Mouse (Mus musculus) left cerebral cortex, postnatal 36 days (tissue): ENCODE data around the gene Muc2. TPM values are rescaled to one million over a fixed set of nuclear protein-coding genes. Genes with fewer than 3 reads are reported as not detected.
A peak's percentile ranks its signal among the peaks of the same experiment; 100 is the strongest.

Experiments used
- DNase-seq, 2 experiments: peaks; one replicate each; pipeline ENCODE4 v3.0.0; 2021 to 2022; ENCODE audit warnings: low spot score in 2 of 2, mixed read lengths in 1 of 2
- intact Hi-C: fragments of 180-260 bp; cut with DNase I; formaldehyde crosslinking; loops from one replicate; pipeline ENCODE4 v1.15.1; 2025
- total RNA-seq, 2 experiments: library from RNA; stranded (reverse); gene quantifications; 2 replicates each; pipeline ENCODE4 v1.2.3; 2021

Gene Muc2
- total RNA-seq, 2 experiments from 2014 or later: 0.15 to 2.0 TPM

- intact Hi-C loops: no loop called here
- no peak for DNase-seq
These were observed 62.4 kb downstream of the Muc2 start for GRCm38 (mm10) chr7:141752513-141752912.

- intact Hi-C loops: no loop called here
- peak; percentile 54 to 79 for DNase-seq
These were observed 65.7 kb downstream of the Muc2 start for GRCm38 (mm10) chr7:141755831-141756230.

GRCm38 (mm10) chr7:141758291-141758690 is 68.2 kb downstream of the Muc2 start:
- intact Hi-C loops: no loop called here
- DNase-seq: no peak

- DNase-seq: no peak
- intact Hi-C loops: loop anchor here (5.0 kb wide), 1 partner anchor 142 kb away; no protein-coding TSS in a partner anchor
These were observed 80.4 kb downstream of the Muc2 start for GRCm38 (mm10) chr7:141770521-141770920.

GRCm38 (mm10) chr7:141770988-141771387 is 80.8 kb downstream of the Muc2 start:
- DNase-seq: no peak
- intact Hi-C loops: loop anchor here (5.0 kb wide), 1 partner anchor 141 kb away; no protein-coding TSS in a partner anchor

- DNase-seq: no peak
- intact Hi-C loops: loop anchor here (5.0 kb wide), 1 partner anchor 140 kb away; no protein-coding TSS in a partner anchor
These were observed 82.0 kb downstream of the Muc2 start for GRCm38 (mm10) chr7:141772058-141772557.

GRCm38 (mm10) chr7:141774855-141775254 is 84.7 kb downstream of the Muc2 start:
- intact Hi-C loops: loop anchor here (5.0 kb wide), 1 partner anchor 137 kb away; no protein-coding TSS in a partner anchor

GRCm38 (mm10) chr7:141776199-141776598 is 86.1 kb downstream of the Muc2 start:
- intact Hi-C loops: no loop called here
- no peak for DNase-seq

More at GRCm38 (mm10) chr7:141774855-141775254, 84.7 kb downstream of the Muc2 start:
- DNase-seq: no peak

GRCm38 (mm10) chr7:141788677-141789452 is 98.7 kb downstream of the Muc2 start, which contains the start of gene Muc5ac:
Gene Muc5ac, plus strand, starts transcription at chr7:141788972.
- intact Hi-C loops: no loop called here
- DNase-seq: no peak

- intact Hi-C loops: no loop called here
- DNase-seq: no peak
These were observed 104.1 kb downstream of the Muc2 start for GRCm38 (mm10) chr7:141794251-141794650.

GRCm38 (mm10) chr7:141803206-141803605 is 113.1 kb downstream of the Muc2 start:
- intact Hi-C loops: no loop called here
- DNase-seq: no peak

Other genes starting within 250 kb of the Muc2 start
- gene Pidd1, start 246.3 kb upstream of the Muc2 start, total RNA-seq: 1 to 10 TPM in 1 of 2 experiments, under 1 TPM in 1; 0.76 to 1.9 TPM
- 100 to 1,000 TPM; 493 to 570 TPM for gene Rplp2, start 243.0 kb upstream of the Muc2 start, total RNA-seq
- 10 to 100 TPM; 28.0 to 31.7 TPM for gene Pnpla2, start 235.1 kb upstream of the Muc2 start, total RNA-seq
- 1 to 10 TPM; 3.0 to 3.5 TPM for gene Cracr2b, start 229.2 kb upstream of the Muc2 start, total RNA-seq
- 10 to 100 TPM; 30.9 to 35.4 TPM for gene Cd151, start 222.9 kb upstream of the Muc2 start, total RNA-seq
- 10 to 100 TPM; 38.0 to 40.1 TPM for gene Polr2l, start 215.2 kb upstream of the Muc2 start, total RNA-seq
- gene Tspan4, start 215.1 kb upstream of the Muc2 start, total RNA-seq: 10 to 100 TPM; 14.2 to 20.0 TPM
- 10 to 100 TPM; 67.2 to 68.4 TPM for gene Chid1, start 150.5 kb upstream of the Muc2 start, total RNA-seq
- 100 to 1,000 TPM; 199 to 214 TPM for gene Ap2a2, start 128.2 kb upstream of the Muc2 start, total RNA-seq
- not detected for gene Muc6, start 35.0 kb upstream of the Muc2 start, total RNA-seq
- gene Muc5ac, start 98.6 kb downstream of the Muc2 start, total RNA-seq: not detected
- gene Muc5b, start 148.7 kb downstream of the Muc2 start, total RNA-seq: not detected
- 100 to 1,000 TPM; 131 to 140 TPM for gene Tollip, start 228.2 kb downstream of the Muc2 start, total RNA-seq